Mouse (Mus musculus): ENCODE results near the gene Cd27.

- TF ChIP-seq CTCF (IDR thresholded peaks at IDR 0.05; ENCODE audit: low read depth, low read length) (no peak), TAL1 (conservative IDR thresholded peaks at IDR 0.05; ENCODE audit: low read depth, low read length) (no peak), GATA1 (IDR thresholded peaks at IDR 0.05; ENCODE audit: borderline replicate concordance, low read length) (no peak)
Observed at GRCm38 (mm10) chr6:125284250-125284649, 47.4 kb upstream of the Cd27 start.

All from G1E (cell line).